ENCODE assay signal across 34 mouse cellular contexts in the genomic region with DNA sequence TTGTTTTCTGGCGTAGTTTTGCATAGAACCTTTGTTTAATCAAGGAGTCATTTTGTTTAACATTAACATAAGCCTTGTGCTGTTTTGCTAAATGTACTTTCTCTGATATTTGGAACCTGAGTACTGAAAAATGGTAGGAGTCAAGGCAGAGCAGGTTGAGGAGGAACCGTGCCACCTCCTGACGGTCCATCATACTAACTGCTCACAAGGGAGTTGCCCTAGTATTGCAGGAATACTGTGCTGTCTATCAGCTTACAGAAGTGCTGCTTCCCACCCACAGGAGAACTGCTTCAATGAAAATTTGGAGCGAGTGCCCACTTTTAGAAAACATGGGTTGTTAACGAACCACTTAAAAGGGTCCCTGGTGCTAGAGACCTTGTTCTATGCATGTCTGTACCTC.
"Had no signal": no experiment of that assay in that cellular context is flagged by ENCODE, and none has a peak within 500 bp of the region (broad histone marks: within the 10 kb centered on the region; RNA-seq: fewer than 3 reads in every experiment).

No protein-coding gene starts in this region.

- H3K36me3 ChIP-seq: heart, embryonic 10.5 days; heart, embryonic 12.5 days; heart, embryonic 13.5 days; heart, embryonic 15.5 days; hindbrain, embryonic 12.5 days; hindbrain, embryonic 13.5 days; hindbrain, embryonic 15.5 days; intestine, embryonic 15.5 days; kidney, embryonic 15.5 days had no signal

- H3K4me1 ChIP-seq: heart, embryonic 10.5 days; heart, embryonic 12.5 days; heart, embryonic 13.5 days; heart, embryonic 15.5 days; hindbrain, embryonic 12.5 days; hindbrain, embryonic 13.5 days; hindbrain, embryonic 15.5 days; intestine, embryonic 15.5 days; kidney, embryonic 15.5 days had no signal

- H3K4me2 ChIP-seq: heart, embryonic 11.5 days; heart, embryonic 12.5 days; heart, embryonic 13.5 days; heart, embryonic 15.5 days; hindbrain, embryonic 12.5 days; hindbrain, embryonic 13.5 days; hindbrain, embryonic 14.5 days; hindbrain, embryonic 15.5 days; intestine, embryonic 15.5 days; kidney, embryonic 15.5 days had no signal

- H3K9ac ChIP-seq: heart, embryonic 12.5 days; heart, embryonic 13.5 days; heart, embryonic 15.5 days; hindbrain, embryonic 12.5 days; hindbrain, embryonic 13.5 days; hindbrain, embryonic 14.5 days; hindbrain, embryonic 15.5 days; intestine, embryonic 15.5 days; kidney, embryonic 15.5 days had no signal

- H3K9me3 ChIP-seq: heart, embryonic 10.5 days; heart, embryonic 12.5 days; heart, embryonic 13.5 days; heart, embryonic 15.5 days; hindbrain, embryonic 15.5 days; intestine, embryonic 15.5 days; kidney, embryonic 15.5 days had no signal

- H3K27me3 ChIP-seq: heart, embryonic 12.5 days; heart, embryonic 13.5 days; heart, embryonic 15.5 days; hindbrain, embryonic 12.5 days; hindbrain, embryonic 13.5 days; hindbrain, embryonic 15.5 days; intestine, embryonic 15.5 days; kidney, embryonic 15.5 days had no signal

- DNase-seq: heart, postnatal 10 days; heart, postnatal 14 days; heart, postnatal 36 days; heart, postnatal 4 days; kidney, adult 11 months; kidney, adult 18-20 months; kidney, adult 2 months; kidney, adult 8-10 months; kidney, adult 9 months; kidney, postnatal 10 days; kidney, postnatal 14 days; kidney, postnatal 25 days; kidney, postnatal 36 days; kidney, postnatal 4 days; layer of hippocampus, adult 9-11 months; layer of hippocampus, postnatal 36 days had no signal

- H3K4me3 ChIP-seq: heart, embryonic 10.5 days; heart, embryonic 12.5 days; heart, embryonic 13.5 days; heart, embryonic 15.5 days; hindbrain, embryonic 12.5 days; hindbrain, embryonic 13.5 days; hindbrain, embryonic 15.5 days; intestine, embryonic 15.5 days; kidney, embryonic 15.5 days; layer of hippocampus, adult 2 months; left cerebral cortex, adult 2 months had no signal

- H3K27ac ChIP-seq: heart, embryonic 10.5 days; heart, embryonic 13.5 days; heart, embryonic 15.5 days; hindbrain, embryonic 12.5 days; hindbrain, embryonic 13.5 days; hindbrain, embryonic 14.5 days; hindbrain, embryonic 15.5 days; intestine, embryonic 15.5 days; kidney, embryonic 15.5 days; kidney, postnatal 0 days; layer of hippocampus, adult 2 months; left cerebral cortex, adult 2 months had no signal

- ATAC-seq: hindbrain, embryonic 16.5 days; inflammation-experienced regulatory T-cells, adult 6 months; intestine, embryonic 15.5 days; intestine, embryonic 16.5 days; intestine, postnatal 0 days had no signal
